Mouse (Mus musculus): ENCODE results near the gene Aco2. TPM values are rescaled to one million over a fixed set of nuclear protein-coding genes. Genes with fewer than 3 reads are reported as not detected.

Gene Aco2
- polyA plus RNA-seq (2015; fragmentation: Nextera tagmentation; extraction: Ambion mirVana): 101 and 150 TPM in 2 replicates

GRCm38 (mm10) chr15:81872262-81873136 lies at the start of gene Aco2:
Gene Aco2 (plus strand): TSS chr15:81872309.

DNA sequence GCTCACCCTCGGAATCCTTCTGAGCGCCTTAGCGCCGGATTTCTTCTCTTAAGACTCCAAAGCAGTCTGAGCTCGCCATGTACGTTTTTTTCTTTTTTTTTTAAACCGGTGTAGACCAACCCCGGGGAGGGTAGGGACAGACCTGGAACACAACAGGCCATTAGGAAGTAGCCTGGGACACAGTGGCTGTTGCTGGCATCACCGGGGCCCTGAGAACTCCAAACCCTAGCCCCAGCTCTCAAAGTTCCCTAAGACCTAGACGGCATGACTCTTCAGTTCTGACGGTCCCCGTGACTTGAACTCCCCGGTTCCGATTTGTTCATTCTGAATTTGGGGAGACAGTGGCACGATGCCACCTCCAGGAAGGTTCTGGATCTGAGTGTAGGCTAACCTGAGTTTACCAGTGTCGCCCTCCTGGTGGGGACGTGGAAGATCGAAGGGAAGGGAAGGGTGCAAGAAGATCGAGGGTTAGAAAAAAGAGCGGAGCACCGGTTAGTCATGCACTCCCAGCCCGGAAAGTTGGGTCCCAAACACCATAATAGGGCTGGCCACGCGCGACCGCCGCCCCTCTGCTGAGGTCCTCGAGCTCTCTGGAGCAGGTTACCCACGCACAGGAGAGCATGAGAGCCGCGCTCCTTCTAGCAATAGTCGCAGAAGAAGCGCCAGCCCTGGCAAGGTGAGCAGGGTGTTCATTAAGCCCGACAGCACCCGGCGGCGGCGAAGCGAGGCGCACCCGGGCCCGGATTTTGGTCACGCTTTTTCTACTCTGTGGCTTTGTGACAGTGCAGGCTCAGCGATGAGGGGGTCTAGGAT lies 13.4 kb upstream of the Aco2 start, which contains the start of gene Tob2:
TSS of gene Tob2 (minus strand) at position 280 of the 813 bp plus-strand sequence.

GRCm38 (mm10) chr15:81871604-81872261 lies 376 bp upstream of the Aco2 start, which contains the start of gene Phf5a:
Gene Phf5a (minus strand): TSS chr15:81871911.

GRCm38 (mm10) chr15:81925760-81926445 lies 53.8 kb downstream of the Aco2 start, which contains the start of gene Polr3h:
Gene Polr3h (minus strand): TSS chr15:81926240.

GRCm38 (mm10) chr15:81936679-81937078 lies 64.6 kb downstream of the Aco2 start, which contains the start of gene Csdc2:
Gene Csdc2 (plus strand): TSS chr15:81936759.

DNA sequence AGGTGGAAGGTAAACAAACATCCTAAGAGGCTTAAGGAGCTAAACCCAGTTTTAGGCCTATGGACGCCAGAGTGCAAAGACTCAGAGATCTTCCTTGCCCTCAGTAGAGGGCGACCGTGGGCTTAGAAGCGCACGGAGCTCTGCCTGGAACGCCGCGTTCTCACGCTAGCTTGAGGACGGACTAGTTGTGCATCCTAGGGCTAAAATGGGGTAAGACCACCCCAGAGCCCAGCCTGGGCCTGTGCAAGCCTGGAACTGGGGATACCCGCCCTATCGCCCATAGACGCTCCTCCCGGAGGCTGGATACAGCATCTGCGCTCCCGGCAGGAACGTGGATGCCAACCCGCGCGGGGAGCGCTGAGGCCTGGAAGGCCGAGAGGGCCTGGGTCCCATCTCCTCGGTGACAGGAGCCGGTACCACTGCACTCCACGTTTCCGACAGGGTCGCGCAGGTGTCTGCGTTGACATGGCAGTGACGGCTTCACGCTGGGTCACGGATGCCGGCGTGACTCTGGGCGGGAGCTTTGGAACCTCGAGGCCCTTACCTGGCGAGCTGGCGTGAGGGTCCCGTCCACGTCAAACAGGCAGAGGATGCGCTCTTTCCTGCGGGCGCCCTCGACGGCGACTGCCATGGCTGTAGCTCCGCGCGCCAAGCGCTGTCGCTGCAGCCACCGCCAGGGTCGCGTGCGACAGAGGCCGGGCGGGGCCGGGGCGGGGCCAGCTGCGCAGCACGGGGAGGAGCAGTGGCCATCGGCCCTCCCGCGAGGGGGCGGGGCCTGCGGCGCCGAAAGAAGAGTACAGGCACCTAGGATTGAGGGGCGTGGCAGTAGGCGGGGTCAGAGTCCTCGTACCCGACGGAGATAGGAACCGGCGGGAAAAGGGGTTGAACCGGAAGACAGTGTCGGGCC lies 88.3 kb downstream of the Aco2 start, which contains the start of gene Pmm1:
TSS of gene Pmm1 (minus strand) at position 760 of the 907 bp plus-strand sequence.

Other genes with a start within 250 kb of the Aco2 start
- 9.8 and 12.6 TPM in 2 replicates for gene L3mbtl2, start 208.4 kb upstream of the Aco2 start, polyA plus RNA-seq (2015; fragmentation: Nextera tagmentation; extraction: Ambion mirVana)
- 4.4 and 8.4 TPM in 2 replicates for gene Chadl, start 175.0 kb upstream of the Aco2 start, polyA plus RNA-seq (2015; fragmentation: Nextera tagmentation; extraction: Ambion mirVana)
- gene Zc3h7b, start 127.3 kb upstream of the Aco2 start, polyA plus RNA-seq (2015; fragmentation: Nextera tagmentation; extraction: Ambion mirVana): 15.4 and 19.5 TPM in 2 replicates
- 27.0 and 27.6 TPM in 2 replicates for gene Rangap1, start 126.8 kb upstream of the Aco2 start, polyA plus RNA-seq (2015; fragmentation: Nextera tagmentation; extraction: Ambion mirVana)
- 28.3 and 34.4 TPM in 2 replicates for gene Tef, start 69.9 kb upstream of the Aco2 start, polyA plus RNA-seq (2015; fragmentation: Nextera tagmentation; extraction: Ambion mirVana)
- 19.7 and 22.3 TPM in 2 replicates for gene Tob2, start 13.5 kb upstream of the Aco2 start, polyA plus RNA-seq (2015; fragmentation: Nextera tagmentation; extraction: Ambion mirVana)
- gene Phf5a, start 398 bp upstream of the Aco2 start, polyA plus RNA-seq (2015; fragmentation: Nextera tagmentation; extraction: Ambion mirVana): 53.5 and 65.5 TPM in 2 replicates
- gene Polr3h, start 53.9 kb downstream of the Aco2 start, polyA plus RNA-seq (2015; fragmentation: Nextera tagmentation; extraction: Ambion mirVana): 57.3 and 83.5 TPM in 2 replicates
- gene Csdc2, start 64.5 kb downstream of the Aco2 start, polyA plus RNA-seq (2015; fragmentation: Nextera tagmentation; extraction: Ambion mirVana): 31.4 and 48.3 TPM in 2 replicates
- 89.3 and 111 TPM in 2 replicates for gene Pmm1, start 88.6 kb downstream of the Aco2 start, polyA plus RNA-seq (2015; fragmentation: Nextera tagmentation; extraction: Ambion mirVana)
- not detected in 2 replicates for gene 1700029P11Rik, start 108.2 kb downstream of the Aco2 start, polyA plus RNA-seq (2015; fragmentation: Nextera tagmentation; extraction: Ambion mirVana)
- 64.9 and 130 TPM in 2 replicates for gene Xrcc6, start 115.5 kb downstream of the Aco2 start, polyA plus RNA-seq (2015; fragmentation: Nextera tagmentation; extraction: Ambion mirVana)
- gene Desi1, start 161.6 kb downstream of the Aco2 start, polyA plus RNA-seq (2015; fragmentation: Nextera tagmentation; extraction: Ambion mirVana): 28.6 and 66.0 TPM in 2 replicates
- gene Snu13, start 175.3 kb downstream of the Aco2 start, polyA plus RNA-seq (2015; fragmentation: Nextera tagmentation; extraction: Ambion mirVana): 171 and 189 TPM in 2 replicates
- not detected in 2 replicates for gene 4930407I10Rik, start 186.8 kb downstream of the Aco2 start, polyA plus RNA-seq (2015; fragmentation: Nextera tagmentation; extraction: Ambion mirVana)
- not detected in 2 replicates for gene Mei1, start 197.7 kb downstream of the Aco2 start, polyA plus RNA-seq (2015; fragmentation: Nextera tagmentation; extraction: Ambion mirVana)

Measured in adrenal gland, postnatal 0 days (tissue).